Mouse (Mus musculus) embryonic fibroblast, embryonic 13.5 days (primary cell): ENCODE measurements around the gene Phf23. TPM values are rescaled to one million over a fixed set of nuclear protein-coding genes. Genes with fewer than 3 reads are reported as not detected.

Experiments
- H3K27ac ChIP-seq: 2 replicates; pipeline ENCODE4 v1.5.1; 2012; ENCODE audit warnings: low read length, control low read depth, inconsistent platforms; ENCODE audit not compliant: insufficient read depth
- H3K4me1 ChIP-seq: 2 replicates; pipeline ENCODE4 v1.6.1; 2011; ENCODE audit warnings: low read length; ENCODE audit not compliant: control insufficient read depth, insufficient read depth
- H3K4me3 ChIP-seq: 2 replicates; pipeline ENCODE4 v1.5.1; 2011; ENCODE audit warnings: mild to moderate bottlenecking, control low read depth, low read length; ENCODE audit not compliant: insufficient read depth
- CTCF ChIP-seq: IDR thresholded peaks from 2 replicates; pipeline ENCODE4 v1.5.1; 2011; ENCODE audit warnings: mild to moderate bottlenecking, control low read depth, low read length, moderate library complexity, borderline replicate concordance; ENCODE audit not compliant: insufficient read depth
- POLR2A ChIP-seq: IDR thresholded peaks from 2 replicates; pipeline ENCODE4 v1.6.1; 2011; ENCODE audit warnings: low read depth, mild to moderate bottlenecking, control low read depth, low read length, moderate library complexity
- polyA plus RNA-seq: library from polyadenylated mRNA; stranded (reverse); fragments of >200 nt; gene quantifications from 2 replicates; pipeline ENCODE4 v1.2.4, GENCODE M21; 2011; ENCODE audit warnings: low read depth; ENCODE audit not compliant: missing spikeins, insufficient read length

Phf23 gene
- polyA plus RNA-seq, 1 experiment = 89.1 TPM

- no peak overlapping the region for H3K27ac ChIP-seq
- TF ChIP-seq POLR2A = no peak
- no peak for TF ChIP-seq CTCF
- H3K4me1 ChIP-seq = no peaks in the 10 kb centered on the region
- no peak overlapping the region for H3K4me3 ChIP-seq
Measured at GRCm38 (mm10) chr11:69956218-69956617, 39.4 kb upstream of the Phf23 start.

DNA sequence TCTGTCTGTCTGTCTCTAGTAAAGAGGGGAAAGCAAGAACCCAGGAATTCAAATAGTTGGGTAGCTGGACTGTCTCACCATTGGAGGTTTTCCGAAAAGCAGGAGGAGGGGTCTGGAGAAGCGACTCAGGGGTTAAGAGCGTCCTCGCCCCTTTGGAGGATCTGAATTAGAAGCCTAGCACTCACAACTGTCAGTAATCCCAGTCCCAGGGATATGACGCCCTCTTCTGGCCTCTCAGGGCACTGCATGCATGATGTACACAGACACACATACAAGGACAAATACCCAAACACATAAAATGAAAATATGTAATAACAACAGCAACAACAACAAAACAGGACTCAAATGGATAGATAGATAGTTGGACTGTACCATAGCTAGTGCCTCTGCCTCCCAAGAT lies 35.0 kb upstream of the Phf23 start:
- H3K4me3 ChIP-seq = no peak overlapping the region
- 0 out of 2 replicates have a peak, but pooled peaks have one; percentile 11 for TF ChIP-seq CTCF
- TF ChIP-seq POLR2A = no peak
- H3K27ac ChIP-seq = no peak overlapping the region
- H3K4me1 ChIP-seq = no peaks in the 10 kb centered on the region

DNA sequence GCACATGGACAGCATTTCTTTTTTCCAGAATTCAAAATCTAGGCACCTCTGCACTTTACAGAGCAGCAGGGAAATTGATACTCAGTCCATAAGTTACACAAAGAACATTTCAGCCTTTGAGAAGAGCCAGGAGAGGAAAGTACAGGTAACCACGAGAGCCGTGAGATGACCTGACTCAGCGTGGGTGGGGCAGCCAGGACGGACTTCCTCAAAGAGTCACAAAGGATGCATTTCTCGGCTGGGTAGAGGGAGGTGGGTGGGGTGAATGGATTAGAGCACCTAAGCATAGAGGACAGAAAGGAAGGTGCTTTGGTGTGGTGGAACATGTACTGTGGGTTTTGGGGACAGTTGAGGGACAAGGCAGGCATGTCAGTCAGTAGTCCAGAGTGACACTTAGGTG lies 33.7 kb upstream of the Phf23 start:
- Histone ChIP-seq H3K4me1 (no peaks in the 10 kb centered on the region), H3K27ac (no peak overlapping the region), H3K4me3 (no peak overlapping the region)
- TF ChIP-seq POLR2A = no peak
- no peak for TF ChIP-seq CTCF

DNA sequence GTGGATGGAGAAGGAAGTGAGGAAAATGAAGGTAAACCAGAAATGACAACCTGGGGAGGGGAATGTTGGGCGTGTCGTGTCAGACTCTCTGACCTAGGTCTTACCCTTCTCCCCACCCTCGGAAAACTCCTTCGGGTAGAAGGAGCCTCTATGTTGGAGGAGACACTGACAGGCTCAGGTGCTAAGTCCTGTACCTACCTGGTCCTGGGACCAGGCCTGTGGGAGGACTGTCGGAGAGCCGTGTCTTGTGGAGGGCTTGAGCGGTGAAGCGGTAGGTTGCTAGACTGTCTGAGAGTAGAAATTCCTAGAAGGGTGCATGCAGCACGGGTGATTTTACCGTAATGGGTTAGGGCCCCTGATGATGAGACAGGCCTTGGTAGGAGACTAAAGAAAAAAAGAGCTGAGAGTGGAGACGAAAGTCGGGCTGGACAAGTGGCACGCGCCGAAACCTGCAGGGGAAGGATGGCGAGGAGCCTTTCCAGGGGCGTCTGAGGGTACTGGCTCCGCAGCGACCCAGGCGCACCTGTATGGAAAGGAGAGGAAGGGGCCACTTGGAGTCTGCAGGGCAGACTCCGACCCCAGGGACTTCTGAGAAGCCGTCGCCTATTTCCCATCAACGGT lies 30.8 kb upstream of the Phf23 start, which contains the start of gene Cldn7:
Gene Cldn7 (plus strand): TSS at position 130 of the 621 bp plus-strand sequence.
- no peak within 1 kb of the TSS for H3K4me3 ChIP-seq
- no peak within 1 kb of the TSS for H3K27ac ChIP-seq
- TF ChIP-seq POLR2A (no peak), CTCF (no peak)

DNA sequence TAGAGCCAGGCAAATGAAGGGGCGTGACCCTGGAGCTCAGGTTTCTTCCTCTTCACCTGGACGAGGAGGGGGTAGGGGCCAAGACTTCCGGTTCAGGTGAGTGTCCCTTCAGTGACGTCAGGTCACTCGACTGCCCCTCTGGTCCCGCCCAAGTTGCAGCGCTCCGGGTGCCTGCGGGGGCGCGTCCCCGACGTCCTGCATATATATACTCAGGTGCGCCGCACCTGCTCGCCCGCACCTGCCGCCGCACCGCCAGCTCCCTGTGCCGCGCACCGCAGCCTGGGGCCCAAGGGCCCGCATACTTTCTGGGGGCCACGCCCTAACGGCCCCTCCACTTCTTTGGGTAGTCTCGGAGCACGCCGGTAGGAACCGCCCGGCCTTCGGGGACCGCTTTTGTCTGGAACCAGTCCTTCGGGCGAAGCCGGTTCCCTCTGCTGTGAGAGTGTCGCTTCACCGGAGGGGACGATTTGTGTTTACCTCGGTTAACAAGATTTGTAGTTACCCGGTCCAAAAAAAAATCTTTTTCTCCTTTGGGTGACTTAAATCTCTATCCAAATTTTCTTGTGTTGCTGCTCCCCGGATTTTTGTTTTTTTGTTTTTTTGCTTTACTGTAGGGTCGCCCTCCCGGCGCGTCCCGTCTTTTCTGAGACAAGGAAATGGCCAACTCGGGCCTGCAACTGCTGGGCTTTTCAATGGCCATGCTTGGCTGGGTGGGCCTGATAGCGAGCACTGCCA lies 30.1 kb upstream of the Phf23 start:
- TF ChIP-seq CTCF = no peak
- no peak for TF ChIP-seq POLR2A
- Histone ChIP-seq H3K4me3 (no peak overlapping the region), H3K27ac (no peak overlapping the region), H3K4me1 (no peaks in the 10 kb centered on the region)

More for the DNA sequence above, 30.8 kb upstream of the Phf23 start, which contains the start of gene Cldn7:
- H3K4me1 ChIP-seq = no peaks in the 10 kb centered on the region

DNA sequence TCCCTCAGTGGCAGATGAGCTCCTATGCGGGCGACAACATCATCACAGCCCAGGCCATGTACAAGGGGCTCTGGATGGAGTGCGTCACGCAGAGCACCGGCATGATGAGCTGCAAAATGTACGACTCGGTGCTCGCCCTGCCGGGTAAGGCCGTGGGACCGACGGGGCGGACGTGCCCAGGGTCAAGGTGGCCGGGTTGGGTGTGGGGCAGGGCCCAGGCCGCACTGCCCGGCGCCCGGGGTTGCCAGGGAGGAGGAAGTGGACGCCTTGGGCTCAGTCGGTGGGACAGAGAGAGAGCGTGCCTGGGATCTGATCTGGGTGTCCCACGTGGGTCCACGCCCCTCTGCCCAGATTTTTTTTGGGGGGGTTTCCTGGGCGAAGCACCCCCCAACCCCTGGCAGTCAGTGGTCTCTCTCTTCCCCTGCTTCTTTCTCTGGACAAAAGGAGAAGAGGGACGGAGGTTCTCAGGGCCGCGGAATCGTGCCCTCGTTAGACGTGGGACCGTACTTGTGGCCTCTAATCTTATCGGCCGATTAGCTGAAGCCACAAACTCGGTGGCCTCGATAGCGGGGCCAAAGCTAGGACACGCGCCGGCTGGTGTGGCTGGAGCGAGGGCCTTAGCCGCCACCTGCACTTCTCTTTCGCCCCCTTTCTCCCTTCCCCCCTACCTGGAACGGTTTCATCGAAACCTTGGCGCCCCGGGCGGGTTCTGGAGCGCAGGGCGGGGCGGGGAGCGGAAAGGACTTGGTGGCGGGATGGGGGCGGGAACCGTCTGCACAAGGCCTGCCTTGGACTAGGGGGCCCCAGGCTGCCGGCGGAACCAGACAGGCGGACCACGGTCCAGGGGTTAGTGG lies 29.3 kb upstream of the Phf23 start:
- Histone ChIP-seq H3K4me3 (peak overlapping the region; percentile 15; the same call in 1 of the 2 replicates), H3K4me1 (no peaks in the 10 kb centered on the region), H3K27ac (no peak overlapping the region)
- TF ChIP-seq POLR2A (no peak), CTCF (no peak)

GRCm38 (mm10) chr11:69966860-69967517 lies 28.6 kb upstream of the Phf23 start:
- TF ChIP-seq POLR2A = 0 out of 2 replicates have a peak, but pooled peaks have one; percentile 9
- TF ChIP-seq CTCF = no peak
- H3K4me1 ChIP-seq = no peaks in the 10 kb centered on the region
- H3K27ac ChIP-seq = no peak overlapping the region
- H3K4me3 ChIP-seq = no peak overlapping the region

GRCm38 (mm10) chr11:69968793-69969192 lies 26.8 kb upstream of the Phf23 start:
- H3K4me1 ChIP-seq = no peaks in the 10 kb centered on the region
- H3K27ac ChIP-seq = no peak overlapping the region
- TF ChIP-seq POLR2A (no peak), CTCF (no peak)
- H3K4me3 ChIP-seq = no peak overlapping the region

- Histone ChIP-seq H3K27ac (no peak overlapping the region), H3K4me1 (no peaks in the 10 kb centered on the region), H3K4me3 (no peak overlapping the region)
- TF ChIP-seq POLR2A (no peak), CTCF (no peak)
Measured at GRCm38 (mm10) chr11:69970222-69970621, 25.4 kb upstream of the Phf23 start.
